Comparison of ENCODE assay signal across 8 mouse cellular contexts in the genomic region with DNA sequence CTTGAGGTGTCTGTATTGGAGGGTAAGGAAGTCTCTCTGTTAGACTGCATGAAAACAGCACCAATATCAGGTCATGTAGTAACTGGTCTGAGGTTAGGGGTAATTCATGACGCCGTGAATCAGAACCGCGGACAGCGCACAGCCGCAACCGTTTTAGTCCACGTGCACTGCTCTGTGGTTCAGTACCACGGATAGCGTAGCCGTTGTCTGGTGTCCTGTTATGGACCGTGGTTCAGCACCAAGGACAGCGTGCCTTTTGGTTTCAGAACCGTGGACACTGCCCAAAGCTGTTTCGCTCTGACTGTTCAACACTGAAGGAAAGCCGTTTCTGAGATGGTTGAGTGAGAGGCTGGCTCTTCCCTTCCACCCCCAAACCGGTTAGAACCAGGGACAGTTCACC. TPM values are rescaled to one million over a fixed set of nuclear protein-coding genes. Genes with fewer than 3 reads are reported as not detected.
DNase-seq lines count a peak whose midpoint lies in the region; ATAC-seq and TF ChIP-seq lines count a peak whose summit lies in the region.

A gene (plus strand): TSS at position 235 of the 400 bp plus-strand sequence.

- ATAC-seq in cerebellum, adult (ENCODE audit: insufficient number of reproducible peaks, low FRiP score, low TSS enrichment) = no peak; the same call in 1 of the 2 replicates
- peak; percentile 72 for ATAC-seq in heart, embryonic 11.5 days (replicated peaks; ENCODE audit: insufficient number of reproducible peaks, low FRiP score, low TSS enrichment)
- ATAC-seq in kidney, embryonic 14.5 days (ENCODE audit: low FRiP score, low TSS enrichment) = peak; percentile 96
- peak; percentile 96 for ATAC-seq in limb, embryonic 14.5 days (ENCODE audit: low FRiP score, low read depth)

- no peak within 1 kb of the TSS for H3K27ac ChIP-seq in heart, embryonic 11.5 days (ENCODE audit: low read depth, low read length)
- H3K27ac ChIP-seq in kidney, embryonic 14.5 days (ENCODE audit: low read depth, low read length) = no peak within 1 kb of the TSS
- no peak within 1 kb of the TSS for H3K27ac ChIP-seq in limb, embryonic 14.5 days (replicated peaks; ENCODE audit: low read depth, low read length)

- WGBS in heart, embryonic 11.5 days (ENCODE audit: insufficient replicate concordance) = 3% methylated on average over 17 of the region's 17 CpGs
- WGBS in kidney, embryonic 14.5 days = 1% methylated on average over 17 of the region's 17 CpGs
- under 1% methylated on average over 17 of the region's 17 CpGs for WGBS in limb, embryonic 14.5 days

- TF ChIP-seq POLR2A in limb, embryonic 14.5 days (IDR thresholded peaks at IDR 0.05; ENCODE audit: borderline replicate concordance, extremely low read depth, insufficient read depth, insufficient read length) = no peak

- DNase-seq in cerebellum, adult 8-10 months = peak; percentile 31
- peak; percentile 14 for DNase-seq in fat pad, adult 2 months (ENCODE audit: extremely low read depth, low read depth, low spot score)
- peak; percentile 99 for DNase-seq in limb, embryonic 14.5 days (ENCODE audit: low spot score)
- peak; percentile 50 to 61 for DNase-seq in monocyte, adult 2 months (ENCODE audit: low read depth in 1 of 2, low spot score in 2 of 2)
- peak; percentile 80 to 89 for DNase-seq in spleen, postnatal 4 days (ENCODE audit: low spot score in 2 of 2)

- no peak within 1 kb of the TSS for H3K4me2 ChIP-seq in heart, embryonic 11.5 days
- H3K4me2 ChIP-seq in kidney, embryonic 14.5 days (replicated peaks; ENCODE audit: low read depth, low read length) = no peak within 1 kb of the TSS
- H3K4me2 ChIP-seq in limb, embryonic 14.5 days (replicated peaks; ENCODE audit: low read depth, low read length, severe bottlenecking) = no peak within 1 kb of the TSS

- H3K36me3 ChIP-seq in heart, embryonic 11.5 days (ENCODE audit: control insufficient read depth, insufficient read depth, low read length) = no peaks in the 10 kb centered on the region
- no peaks in the 10 kb centered on the region for H3K36me3 ChIP-seq in kidney, embryonic 14.5 days (ENCODE audit: control insufficient read depth, insufficient read depth, low read length)
- no peaks in the 10 kb centered on the region for H3K36me3 ChIP-seq in limb, embryonic 14.5 days (ENCODE audit: control insufficient read depth, insufficient read depth, low read length)

- H3K27me3 ChIP-seq in heart, embryonic 11.5 days (ENCODE audit: control insufficient read depth, insufficient read depth, low read length) = no peaks in the 10 kb centered on the region
- no peaks in the 10 kb centered on the region for H3K27me3 ChIP-seq in kidney, embryonic 14.5 days (ENCODE audit: control insufficient read depth, insufficient read depth, low read length)
- no peaks in the 10 kb centered on the region for H3K27me3 ChIP-seq in limb, embryonic 14.5 days (ENCODE audit: control insufficient read depth, insufficient read depth, low read length)

- H3K4me3 ChIP-seq in heart, embryonic 11.5 days (ENCODE audit: low read depth, low read length) = no peak within 1 kb of the TSS
- no peak within 1 kb of the TSS for H3K4me3 ChIP-seq in kidney, embryonic 14.5 days (ENCODE audit: low read length)
- no peak within 1 kb of the TSS for H3K4me3 ChIP-seq in limb, embryonic 14.5 days (replicated peaks; ENCODE audit: low read length)

- no peaks in the 10 kb centered on the region for H3K9me3 ChIP-seq in heart, embryonic 11.5 days (replicated peaks; ENCODE audit: control insufficient read depth, low read length)
- H3K9me3 ChIP-seq in kidney, embryonic 14.5 days (ENCODE audit: control insufficient read depth, low read length) = no peaks in the 10 kb centered on the region
- no peaks in the 10 kb centered on the region for H3K9me3 ChIP-seq in limb, embryonic 14.5 days (ENCODE audit: control insufficient read depth, low read length)

- H3K9ac ChIP-seq in heart, embryonic 11.5 days (ENCODE audit: low read depth, low read length) = no peak within 1 kb of the TSS
- H3K9ac ChIP-seq in kidney, embryonic 14.5 days (ENCODE audit: low read depth, low read length) = no peak within 1 kb of the TSS
- no peak within 1 kb of the TSS for H3K9ac ChIP-seq in limb, embryonic 14.5 days (ENCODE audit: low read depth, low read length, severe bottlenecking)

- H3K4me1 ChIP-seq in heart, embryonic 11.5 days (ENCODE audit: control insufficient read depth, insufficient read depth, low read length) = no peaks in the 10 kb centered on the region
- H3K4me1 ChIP-seq in kidney, embryonic 14.5 days (ENCODE audit: control insufficient read depth, insufficient read depth, low read length) = no peaks in the 10 kb centered on the region
- no peaks in the 10 kb centered on the region for H3K4me1 ChIP-seq in limb, embryonic 14.5 days (ENCODE audit: control insufficient read depth, insufficient read depth, low read length)

RNA-seq across cellular contexts. Expression of the gene that starts here (rescaled TPM):
- polyA plus RNA-seq in heart, embryonic 11.5 days (2014; fragmentation: Nextera tagmentation; extraction: Ambion mirVana) = not detected in 2 replicates
- polyA plus RNA-seq in kidney, embryonic 14.5 days (2014; fragmentation: Nextera tagmentation; extraction: Ambion mirVana) = not detected in 2 replicates
- 0.03 and 0.06 TPM in 2 replicates for polyA plus RNA-seq in limb, embryonic 14.5 days (2012; rRNA removed)
- polyA plus RNA-seq in limb, embryonic 14.5 days (2014; fragmentation: Nextera tagmentation; extraction: Ambion mirVana) = not detected in 2 replicates

Comparison
In these comparisons a context has a peak if more than half of its experiments do, and no peak if none do; other contexts are left out.
1. Peak in ATAC-seq in heart, embryonic 11.5 days; RNA of the gene not detected or under 1 TPM.
2. Peak in ATAC-seq in kidney, embryonic 14.5 days; RNA of the gene not detected or under 1 TPM.
3. Peak in DNase-seq and ATAC-seq in limb, embryonic 14.5 days; RNA of the gene not detected or under 1 TPM.
4. DNase-seq: peak in every context shown above with its lines; median percentile 99 in limb, embryonic 14.5 days; 84 in spleen, postnatal 4 days; 56 in monocyte, adult 2 months; 31 in cerebellum, adult 8-10 months; 14 in fat pad, adult 2 months.